Mouse (Mus musculus) limb, embryonic 15.5 days (tissue): ENCODE measurements around the gene Adamts6. TPM values are rescaled to one million over a fixed set of nuclear protein-coding genes. Genes with fewer than 3 reads are reported as not detected.
A peak's percentile ranks its signal among the peaks of the same experiment; 100 is the strongest.

ENCODE experiments used
- ATAC-seq: fragments of 200-750 bp; cut with Nextera tagmentation; 2 replicates; pipeline ENCODE4 v1.8.0; 2017; ENCODE audit warnings: low read depth, moderate TSS enrichment; ENCODE audit not compliant: insufficient number of reproducible peaks, low FRiP score, low TSS enrichment
- H3K27ac ChIP-seq: fragments of 300-500 bp; sonication (generic); 2 replicates; pipeline ENCODE4 v1.5.1; 2015; ENCODE audit warnings: moderate library complexity, mild to moderate bottlenecking, inconsistent platforms
- H3K27me3 ChIP-seq: fragments of 300-500 bp; sonication (generic); 2 replicates; pipeline ENCODE4 v1.6.1; 2015; ENCODE audit warnings: inconsistent platforms
- H3K36me3 ChIP-seq: fragments of 300-500 bp; sonication (generic); 2 replicates; pipeline ENCODE4 v1.6.1; 2015; ENCODE audit warnings: inconsistent platforms
- H3K4me1 ChIP-seq: fragments of 300-500 bp; sonication (generic); 2 replicates; pipeline ENCODE4 v1.6.1; 2015; ENCODE audit warnings: inconsistent platforms
- H3K4me2 ChIP-seq: fragments of 300-500 bp; sonication (generic); 2 replicates; pipeline ENCODE4 v1.6.1; 2015; ENCODE audit warnings: mild to moderate bottlenecking, inconsistent platforms
- H3K4me3 ChIP-seq: fragments of 300-500 bp; sonication (generic); 2 replicates; pipeline ENCODE4 v1.5.1; 2015; ENCODE audit warnings: mild to moderate bottlenecking, inconsistent platforms
- H3K9ac ChIP-seq: fragments of 300-500 bp; sonication (generic); 2 replicates; pipeline ENCODE4 v1.6.1; 2015; ENCODE audit warnings: inconsistent platforms
- H3K9me3 ChIP-seq: fragments of 300-500 bp; sonication (generic); 2 replicates; pipeline ENCODE4 v1.6.1; 2016; ENCODE audit warnings: inconsistent platforms
- WGBS: fragments of 180-500 bp; shearing (Covaris S2); methylation state at CpG from one replicate; pipeline ENCODE4 v1.1.7; 2015; 5-methylcytosine and 5-hydroxymethylcytosine counted together
- polyA plus RNA-seq: library from polyadenylated mRNA; unstranded; fragments of >200 nt; fragmentation: Nextera tagmentation; extraction: Ambion mirVana; gene quantifications from 2 replicates; pipeline ENCODE4 v1.2.1, GENCODE M21; 2015

Gene Adamts6
- 2.4 and 3.0 TPM in 2 replicates for polyA plus RNA-seq

- H3K4me3 ChIP-seq = peak within 1 kb of the TSS; percentile 47
- no peaks in the 10 kb centered on the region for H3K36me3 ChIP-seq
- no peak for ATAC-seq
- peak within 1 kb of the TSS; percentile 55 for H3K4me2 ChIP-seq
- peak within 1 kb of the TSS; percentile 36 for H3K9ac ChIP-seq
- H3K27me3 ChIP-seq = no peaks in the 10 kb centered on the region
- no peaks in the 10 kb centered on the region for H3K9me3 ChIP-seq
- under 1% methylated on average over 23 of the region's 23 CpGs for WGBS
- H3K4me1 ChIP-seq = 0 out of 2 replicates have a peak, but pooled peaks cover 2% of the 10 kb centered on the region
- peak within 1 kb of the TSS; percentile 90 for H3K27ac ChIP-seq
Measured at GRCm38 (mm10) chr13:104287366-104288225, at the start of gene Adamts6. TSS of gene Adamts6 (plus strand) at chr13:104287835.

- H3K9me3 ChIP-seq = no peaks in the 10 kb centered on the region
- H3K4me1 ChIP-seq = no peaks in the 10 kb centered on the region
- no peak overlapping the region for H3K9ac ChIP-seq
- H3K4me3 ChIP-seq = no peak overlapping the region
- H3K36me3 ChIP-seq = no peaks in the 10 kb centered on the region
- no peaks in the 10 kb centered on the region for H3K27me3 ChIP-seq
- ATAC-seq = no peak
- 91% methylated on average over 3 of the region's 3 CpGs for WGBS
- H3K27ac ChIP-seq = no peak overlapping the region
- no peak overlapping the region for H3K4me2 ChIP-seq
Measured at GRCm38 (mm10) chr13:104258997-104259396, 28.6 kb upstream of the Adamts6 start.

- Histone ChIP-seq H3K4me1 (0 out of 2 replicates have a peak, but pooled peaks cover 2% of the 10 kb centered on the region), H3K9me3 (no peaks in the 10 kb centered on the region), H3K9ac (no peak overlapping the region), H3K27me3 (no peaks in the 10 kb centered on the region), H3K27ac (peak overlapping the region; percentile 90; the same call in 1 of the 2 replicates), H3K4me3 (peak overlapping the region; percentile 0; the same call in 1 of the 2 replicates), H3K36me3 (no peaks in the 10 kb centered on the region), H3K4me2 (peak overlapping the region; percentile 55; the same call in 1 of the 2 replicates)
- no peak for ATAC-seq
- WGBS = 4% methylated on average over 2 of the region's 2 CpGs
Measured at GRCm38 (mm10) chr13:104285031-104285431, 2.6 kb upstream of the Adamts6 start.

- peak overlapping the region; percentile 47 for H3K4me3 ChIP-seq
- peak overlapping the region; percentile 55 for H3K4me2 ChIP-seq
- no peaks in the 10 kb centered on the region for H3K27me3 ChIP-seq
- no peaks in the 10 kb centered on the region for H3K9me3 ChIP-seq
- 0 out of 2 replicates have a peak, but pooled peaks cover 2% of the 10 kb centered on the region for H3K4me1 ChIP-seq
- H3K27ac ChIP-seq = peak overlapping the region; percentile 90
- peak overlapping the region; percentile 50 for H3K9ac ChIP-seq
- WGBS = under 1% methylated on average over 10 of the region's 10 CpGs
- no peak for ATAC-seq
- H3K36me3 ChIP-seq = no peaks in the 10 kb centered on the region
Measured at GRCm38 (mm10) chr13:104285737-104286311, 1.8 kb upstream of the Adamts6 start.

- under 1% methylated on average over 4 of the region's 4 CpGs for WGBS
- peak overlapping the region; percentile 47 for H3K4me3 ChIP-seq
- peak overlapping the region; percentile 90 for H3K27ac ChIP-seq
- no peaks in the 10 kb centered on the region for H3K27me3 ChIP-seq
- H3K4me2 ChIP-seq = peak overlapping the region; percentile 55
- 0 out of 2 replicates have a peak, but pooled peaks cover 2% of the 10 kb centered on the region for H3K4me1 ChIP-seq
- no peak for ATAC-seq
- peak overlapping the region; percentile 50 for H3K9ac ChIP-seq
- no peaks in the 10 kb centered on the region for H3K9me3 ChIP-seq
- H3K36me3 ChIP-seq = no peaks in the 10 kb centered on the region
Measured at GRCm38 (mm10) chr13:104286336-104286735, 1.3 kb upstream of the Adamts6 start.

GRCm38 (mm10) chr13:104286897-104287309 lies 732 bp upstream of the Adamts6 start:
- no peaks in the 10 kb centered on the region for H3K9me3 ChIP-seq
- 0 out of 2 replicates have a peak, but pooled peaks cover 2% of the 10 kb centered on the region for H3K4me1 ChIP-seq
- H3K4me3 ChIP-seq = peak overlapping the region; percentile 47
- no peak overlapping the region for H3K9ac ChIP-seq
- no peaks in the 10 kb centered on the region for H3K36me3 ChIP-seq
- ATAC-seq = peak; percentile 91
- H3K27me3 ChIP-seq = no peaks in the 10 kb centered on the region
- H3K27ac ChIP-seq = peak overlapping the region; percentile 90
- WGBS = 0% methylated on average over 10 of the region's 10 CpGs
- H3K4me2 ChIP-seq = peak overlapping the region; percentile 55

GRCm38 (mm10) chr13:104288226-104288859 lies 708 bp downstream of the Adamts6 start:
- no peaks in the 10 kb centered on the region for H3K9me3 ChIP-seq
- no peaks in the 10 kb centered on the region for H3K36me3 ChIP-seq
- H3K4me1 ChIP-seq = 0 out of 2 replicates have a peak, but pooled peaks cover 2% of the 10 kb centered on the region
- H3K4me3 ChIP-seq = peak overlapping the region; percentile 47
- WGBS = under 1% methylated on average over 7 of the region's 7 CpGs
- H3K4me2 ChIP-seq = peak overlapping the region; percentile 55
- H3K9ac ChIP-seq = peak overlapping the region; percentile 36
- H3K27me3 ChIP-seq = no peaks in the 10 kb centered on the region
- H3K27ac ChIP-seq = peak overlapping the region; percentile 90
- peak; percentile 60; the same call in 1 of the 2 replicates for ATAC-seq

- H3K27ac ChIP-seq = no peak overlapping the region
- no peak for ATAC-seq
- H3K4me1 ChIP-seq = 0 out of 2 replicates have a peak, but pooled peaks cover 2% of the 10 kb centered on the region
- H3K36me3 ChIP-seq = no peaks in the 10 kb centered on the region
- peak overlapping the region; percentile 47 for H3K4me3 ChIP-seq
- no peaks in the 10 kb centered on the region for H3K27me3 ChIP-seq
- H3K4me2 ChIP-seq = no peak overlapping the region
- no peaks in the 10 kb centered on the region for H3K9me3 ChIP-seq
- H3K9ac ChIP-seq = no peak overlapping the region
Measured at GRCm38 (mm10) chr13:104289176-104289575, 1.5 kb downstream of the Adamts6 start.

GRCm38 (mm10) chr13:104295472-104295871 lies 7.8 kb downstream of the Adamts6 start:
- H3K4me1 ChIP-seq = no peaks in the 10 kb centered on the region

GRCm38 (mm10) chr13:104329336-104329735 lies 41.7 kb downstream of the Adamts6 start:
- 95% methylated on average over 3 of the region's 3 CpGs for WGBS
- Histone ChIP-seq H3K9ac (no peak overlapping the region), H3K9me3 (no peaks in the 10 kb centered on the region), H3K27ac (no peak overlapping the region), H3K4me2 (no peak overlapping the region), H3K4me3 (no peak overlapping the region), H3K4me1 (peaks cover 6% of the 10 kb centered on the region; the same call in 1 of the 2 replicates), H3K27me3 (no peaks in the 10 kb centered on the region), H3K36me3 (peaks cover 4% of the 10 kb centered on the region; the same call in 1 of the 2 replicates)
- ATAC-seq = no peak

More at GRCm38 (mm10) chr13:104295472-104295871, 7.8 kb downstream of the Adamts6 start:
- no peaks in the 10 kb centered on the region for H3K9me3 ChIP-seq
- no peak overlapping the region for H3K27ac ChIP-seq
- 0 out of 2 replicates have a peak, but pooled peaks cover 5% of the 10 kb centered on the region for H3K36me3 ChIP-seq
- no peak overlapping the region for H3K9ac ChIP-seq
- no peak overlapping the region for H3K4me3 ChIP-seq
- no peak for ATAC-seq
- H3K4me2 ChIP-seq = no peak overlapping the region
- H3K27me3 ChIP-seq = no peaks in the 10 kb centered on the region
- 100% methylated on average over 1 of the region's 1 CpGs for WGBS

GRCm38 (mm10) chr13:104329742-104330141 lies 42.1 kb downstream of the Adamts6 start:
- Histone ChIP-seq H3K9me3 (no peaks in the 10 kb centered on the region), H3K9ac (no peak overlapping the region), H3K4me3 (no peak overlapping the region), H3K27me3 (no peaks in the 10 kb centered on the region), H3K4me2 (no peak overlapping the region), H3K4me1 (peaks cover 6% of the 10 kb centered on the region; the same call in 1 of the 2 replicates), H3K27ac (no peak overlapping the region), H3K36me3 (peaks cover 4% of the 10 kb centered on the region; the same call in 1 of the 2 replicates)
- ATAC-seq = no peak
- 34% methylated on average over 2 of the region's 2 CpGs for WGBS
